Mouse (Mus musculus) forebrain, embryonic 15.5 days (tissue): ENCODE data around the gene Ablim1. TPM values are rescaled to one million over a fixed set of nuclear protein-coding genes. Genes with fewer than 3 reads are reported as not detected.

ENCODE experiments used
- ATAC-seq: fragments of 200-750 bp; cut with Nextera tagmentation; replicated peaks from 2 replicates; pipeline ENCODE4 v1.8.0; 2017; ENCODE audit warnings: mild to moderate bottlenecking, moderate TSS enrichment, moderate library complexity
- H3K27ac ChIP-seq: fragments of 300-500 bp; sonication (generic); replicated peaks from 2 replicates; pipeline ENCODE4 v1.5.1; 2015; ENCODE audit warnings: mild to moderate bottlenecking, inconsistent platforms
- H3K27me3 ChIP-seq: fragments of 300-500 bp; sonication (generic); 2 replicates; pipeline ENCODE4 v1.6.1; 2015; ENCODE audit warnings: inconsistent platforms
- H3K36me3 ChIP-seq: fragments of 300-500 bp; sonication (generic); 2 replicates; pipeline ENCODE4 v1.6.1; 2015; ENCODE audit warnings: mild to moderate bottlenecking, inconsistent platforms
- H3K4me1 ChIP-seq: fragments of 300-500 bp; sonication (generic); 2 replicates; pipeline ENCODE4 v1.6.1; 2015; ENCODE audit warnings: inconsistent platforms
- H3K4me2 ChIP-seq: fragments of 300-500 bp; sonication (generic); replicated peaks from 2 replicates; pipeline ENCODE4 v1.6.1; 2015; ENCODE audit warnings: mild to moderate bottlenecking, inconsistent platforms
- H3K4me3 ChIP-seq: fragments of 300-500 bp; sonication (generic); 2 replicates; pipeline ENCODE4 v1.5.1; 2015; ENCODE audit warnings: mild to moderate bottlenecking, inconsistent platforms
- H3K9ac ChIP-seq: fragments of 300-500 bp; sonication (generic); replicated peaks from 2 replicates; pipeline ENCODE4 v1.6.1; 2015; ENCODE audit warnings: mild to moderate bottlenecking, inconsistent platforms
- H3K9me3 ChIP-seq: fragments of 300-500 bp; sonication (generic); 2 replicates; pipeline ENCODE4 v1.6.1; 2016; ENCODE audit warnings: inconsistent platforms
- WGBS: fragments of 180-500 bp; shearing (Covaris S2); methylation state at CpG from one replicate; pipeline ENCODE4 v1.1.7; 2015; ENCODE audit warnings: mixed read lengths; 5-methylcytosine and 5-hydroxymethylcytosine counted together
- polyA plus RNA-seq: library from polyadenylated mRNA; unstranded; fragments of >200 nt; fragmentation: Nextera tagmentation; extraction: Ambion mirVana; gene quantifications from 2 replicates; pipeline ENCODE4 v1.2.1, GENCODE M21; 2015

Gene Ablim1
- polyA plus RNA-seq, 1 experiment from 2014 or later: 37.8 TPM

- Histone ChIP-seq H3K27ac (no peak overlapping the region), H3K9me3 (no peaks in the 10 kb centered on the region), H3K27me3 (no peaks in the 10 kb centered on the region), H3K4me1 (peaks cover 9% of the 10 kb centered on the region; the same call in 1 of the 2 replicates), H3K4me3 (no peak overlapping the region), H3K36me3 (no peaks in the 10 kb centered on the region), H3K4me2 (no peak overlapping the region), H3K9ac (no peak overlapping the region)
- WGBS: 85% methylated on average over 4 of the region's 4 CpGs
- ATAC-seq: no peak
Measured at GRCm38 (mm10) chr19:57294356-57294755, 20.4 kb downstream of the Ablim1 start.

GRCm38 (mm10) chr19:57293737-57294136 lies 21.0 kb downstream of the Ablim1 start:
- H3K9me3 ChIP-seq: no peaks in the 10 kb centered on the region
- no peaks in the 10 kb centered on the region for H3K36me3 ChIP-seq
- peaks cover 9% of the 10 kb centered on the region; the same call in 1 of the 2 replicates for H3K4me1 ChIP-seq
- no peak overlapping the region for H3K9ac ChIP-seq
- ATAC-seq: no peak
- WGBS: 40% methylated on average over 7 of the region's 7 CpGs
- no peak overlapping the region for H3K4me3 ChIP-seq
- H3K27ac ChIP-seq: no peak overlapping the region
- no peak overlapping the region for H3K4me2 ChIP-seq
- no peaks in the 10 kb centered on the region for H3K27me3 ChIP-seq

- no peak overlapping the region for H3K4me2 ChIP-seq
Measured at GRCm38 (mm10) chr19:57283310-57283709, 31.4 kb downstream of the Ablim1 start.

GRCm38 (mm10) chr19:57282642-57283041 lies 32.1 kb downstream of the Ablim1 start:
- Histone ChIP-seq H3K27ac (0 out of 2 replicates have a peak overlapping the region, but pooled peaks have one; percentile 15), H3K9ac (no peak overlapping the region), H3K27me3 (no peaks in the 10 kb centered on the region), H3K4me1 (peaks cover 17% of the 10 kb centered on the region), H3K36me3 (no peaks in the 10 kb centered on the region), H3K9me3 (no peaks in the 10 kb centered on the region), H3K4me2 (no peak overlapping the region), H3K4me3 (no peak overlapping the region)
- no peak for ATAC-seq
- 22% methylated on average over 5 of the region's 5 CpGs for WGBS

More at GRCm38 (mm10) chr19:57283310-57283709, 31.4 kb downstream of the Ablim1 start:
- 62% methylated on average over 3 of the region's 3 CpGs for WGBS
- Histone ChIP-seq H3K27ac (0 out of 2 replicates have a peak overlapping the region, but pooled peaks have one; percentile 15), H3K27me3 (no peaks in the 10 kb centered on the region), H3K4me1 (peaks cover 14% of the 10 kb centered on the region), H3K9me3 (no peaks in the 10 kb centered on the region), H3K36me3 (no peaks in the 10 kb centered on the region), H3K4me3 (no peak overlapping the region), H3K9ac (no peak overlapping the region)
- no peak for ATAC-seq

GRCm38 (mm10) chr19:57279666-57280065 lies 35.1 kb downstream of the Ablim1 start:
- H3K27ac ChIP-seq: no peak overlapping the region
- WGBS: 69% methylated on average over 4 of the region's 4 CpGs
- H3K4me2 ChIP-seq: no peak overlapping the region
- no peak overlapping the region for H3K4me3 ChIP-seq
- no peaks in the 10 kb centered on the region for H3K9me3 ChIP-seq
- H3K4me1 ChIP-seq: peaks cover 28% of the 10 kb centered on the region
- no peaks in the 10 kb centered on the region for H3K27me3 ChIP-seq
- no peak for ATAC-seq
- no peak overlapping the region for H3K9ac ChIP-seq
- no peaks in the 10 kb centered on the region for H3K36me3 ChIP-seq

- Histone ChIP-seq H3K27ac (no peak overlapping the region), H3K9me3 (no peaks in the 10 kb centered on the region), H3K4me3 (no peak overlapping the region), H3K9ac (no peak overlapping the region), H3K4me1 (peaks cover 36% of the 10 kb centered on the region), H3K4me2 (no peak overlapping the region), H3K36me3 (no peaks in the 10 kb centered on the region), H3K27me3 (no peaks in the 10 kb centered on the region)
- WGBS: 62% methylated on average over 8 of the region's 8 CpGs
- no peak for ATAC-seq
Measured at GRCm38 (mm10) chr19:57278263-57278662, 36.5 kb downstream of the Ablim1 start.

- no peak overlapping the region for H3K27ac ChIP-seq
- no peaks in the 10 kb centered on the region for H3K36me3 ChIP-seq
- peaks cover 33% of the 10 kb centered on the region for H3K4me1 ChIP-seq
- H3K4me2 ChIP-seq: no peak overlapping the region
- ATAC-seq: no peak
- no peak overlapping the region for H3K9ac ChIP-seq
- 82% methylated on average over 6 of the region's 6 CpGs for WGBS
- no peak overlapping the region for H3K4me3 ChIP-seq
- no peaks in the 10 kb centered on the region for H3K27me3 ChIP-seq
- no peaks in the 10 kb centered on the region for H3K9me3 ChIP-seq
Measured at GRCm38 (mm10) chr19:57277010-57277409, 37.7 kb downstream of the Ablim1 start.

GRCm38 (mm10) chr19:57275166-57275953 lies 39.4 kb downstream of the Ablim1 start:
- Histone ChIP-seq H3K9me3 (no peaks in the 10 kb centered on the region), H3K4me3 (no peak overlapping the region), H3K4me2 (peak overlapping the region; percentile 22), H3K27ac (no peak overlapping the region), H3K9ac (no peak overlapping the region), H3K36me3 (no peaks in the 10 kb centered on the region), H3K4me1 (peaks cover 33% of the 10 kb centered on the region), H3K27me3 (no peaks in the 10 kb centered on the region)
- WGBS: 51% methylated on average over 15 of the region's 15 CpGs
- ATAC-seq: no peak

- Histone ChIP-seq H3K9ac (no peak overlapping the region), H3K4me1 (peaks cover 39% of the 10 kb centered on the region), H3K27ac (no peak overlapping the region), H3K9me3 (no peaks in the 10 kb centered on the region), H3K4me2 (peak overlapping the region; percentile 22), H3K27me3 (no peaks in the 10 kb centered on the region), H3K4me3 (no peak overlapping the region), H3K36me3 (no peaks in the 10 kb centered on the region)
- WGBS: 14% methylated on average over 6 of the region's 6 CpGs
- no peak for ATAC-seq
Measured at GRCm38 (mm10) chr19:57274717-57275116, 40.0 kb downstream of the Ablim1 start.

- Histone ChIP-seq H3K27ac (no peak overlapping the region), H3K4me1 (peaks cover 44% of the 10 kb centered on the region), H3K9ac (no peak overlapping the region), H3K4me3 (no peak overlapping the region), H3K4me2 (peak overlapping the region; percentile 22; the same call in 1 of the 2 replicates), H3K36me3 (no peaks in the 10 kb centered on the region), H3K27me3 (no peaks in the 10 kb centered on the region), H3K9me3 (no peaks in the 10 kb centered on the region)
- 30% methylated on average over 12 of the region's 12 CpGs for WGBS
- no peak for ATAC-seq
Measured at GRCm38 (mm10) chr19:57274286-57274685, 40.4 kb downstream of the Ablim1 start.

GRCm38 (mm10) chr19:57272824-57273613 lies 41.7 kb downstream of the Ablim1 start:
- Histone ChIP-seq H3K4me3 (no peak overlapping the region), H3K4me1 (peaks cover 42% of the 10 kb centered on the region), H3K9me3 (no peaks in the 10 kb centered on the region), H3K27ac (no peak overlapping the region; the same call in 1 of the 2 replicates), H3K36me3 (no peaks in the 10 kb centered on the region), H3K27me3 (no peaks in the 10 kb centered on the region), H3K4me2 (no peak overlapping the region), H3K9ac (no peak overlapping the region)
- 49% methylated on average over 13 of the region's 13 CpGs for WGBS
- peak; percentile 61 for ATAC-seq

GRCm38 (mm10) chr19:57271757-57272156 lies 43.0 kb downstream of the Ablim1 start:
- no peak overlapping the region for H3K4me2 ChIP-seq
- H3K4me1 ChIP-seq: peaks cover 37% of the 10 kb centered on the region
- H3K4me3 ChIP-seq: no peak overlapping the region
- no peaks in the 10 kb centered on the region for H3K9me3 ChIP-seq
- no peak for ATAC-seq
- no peaks in the 10 kb centered on the region for H3K36me3 ChIP-seq
- no peaks in the 10 kb centered on the region for H3K27me3 ChIP-seq
- WGBS: 81% methylated on average over 16 of the region's 16 CpGs
- H3K27ac ChIP-seq: no peak overlapping the region
- H3K9ac ChIP-seq: no peak overlapping the region
